Mouse (Mus musculus): Measurements from ENCODE around the gene Serpina12. TPM values are rescaled to one million over a fixed set of nuclear protein-coding genes. Genes with fewer than 3 reads are reported as not detected.

Gene Serpina12
- polyA plus RNA-seq, 1 experiment from 2014 or later, result not detected

- ATAC-seq (ENCODE audit: insufficient number of reproducible peaks, insufficient read depth, low FRiP score, low read depth), result no peak
- Histone ChIP-seq H3K27me3 (ENCODE audit: control insufficient read depth, insufficient read depth, low read length) (no peaks in the 10 kb centered on the region), H3K27ac (ENCODE audit: low read length) (no peak overlapping the region), H3K9ac (replicated peaks; ENCODE audit: low read depth, low read length) (no peak overlapping the region), H3K9me3 (ENCODE audit: control insufficient read depth, low read depth, low read length) (no peaks in the 10 kb centered on the region), H3K36me3 (ENCODE audit: control insufficient read depth, insufficient read depth, low read length) (no peaks in the 10 kb centered on the region), H3K4me3 (ENCODE audit: low read depth, low read length) (no peak overlapping the region), H3K4me2 (replicated peaks; ENCODE audit: low read depth, low read length) (no peak overlapping the region), H3K4me1 (ENCODE audit: control insufficient read depth, insufficient read depth, low read length) (no peaks in the 10 kb centered on the region)
- WGBS, result 64% methylated on average over 5 of the region's 5 CpGs
Measured at GRCm38 (mm10) chr12:103985868-103986267, 58.4 kb downstream of the Serpina12 start.

GRCm38 (mm10) chr12:103984935-103985334, 59.3 kb downstream of the Serpina12 start:
- Histone ChIP-seq H3K4me2 (replicated peaks; ENCODE audit: low read depth, low read length) (no peak overlapping the region), H3K27ac (ENCODE audit: low read length) (no peak overlapping the region), H3K9me3 (ENCODE audit: control insufficient read depth, low read depth, low read length) (no peaks in the 10 kb centered on the region), H3K4me1 (ENCODE audit: control insufficient read depth, insufficient read depth, low read length) (no peaks in the 10 kb centered on the region), H3K4me3 (ENCODE audit: low read depth, low read length) (no peak overlapping the region), H3K27me3 (ENCODE audit: control insufficient read depth, insufficient read depth, low read length) (no peaks in the 10 kb centered on the region), H3K9ac (replicated peaks; ENCODE audit: low read depth, low read length) (no peak overlapping the region), H3K36me3 (ENCODE audit: control insufficient read depth, insufficient read depth, low read length) (no peaks in the 10 kb centered on the region)
- no peak for ATAC-seq (ENCODE audit: insufficient number of reproducible peaks, insufficient read depth, low FRiP score, low read depth)
- 60% methylated on average over 4 of the region's 4 CpGs for WGBS

- Histone ChIP-seq H3K27ac (ENCODE audit: low read length) (no peak overlapping the region), H3K27me3 (ENCODE audit: control insufficient read depth, insufficient read depth, low read length) (no peaks in the 10 kb centered on the region), H3K9me3 (ENCODE audit: control insufficient read depth, low read depth, low read length) (no peaks in the 10 kb centered on the region), H3K4me2 (replicated peaks; ENCODE audit: low read depth, low read length) (no peak overlapping the region), H3K4me1 (ENCODE audit: control insufficient read depth, insufficient read depth, low read length) (no peaks in the 10 kb centered on the region), H3K36me3 (ENCODE audit: control insufficient read depth, insufficient read depth, low read length) (no peaks in the 10 kb centered on the region), H3K9ac (replicated peaks; ENCODE audit: low read depth, low read length) (no peak overlapping the region), H3K4me3 (ENCODE audit: low read depth, low read length) (no peak overlapping the region)
- 50% methylated on average over 7 of the region's 7 CpGs for WGBS
- no peak for ATAC-seq (ENCODE audit: insufficient number of reproducible peaks, insufficient read depth, low FRiP score, low read depth)
Measured at GRCm38 (mm10) chr12:103981646-103982360, 62.4 kb downstream of the Serpina12 start.

Other genes with a start within 250 kb of the Serpina12 start
- gene Serpina1b, start 214.1 kb downstream of the Serpina12 start, polyA plus RNA-seq (2014; fragmentation: Nextera tagmentation; extraction: Ambion mirVana), result 4.5 and 5.7 TPM in 2 replicates
- gene Serpina1a, start 180.9 kb downstream of the Serpina12 start, polyA plus RNA-seq (2014; fragmentation: Nextera tagmentation; extraction: Ambion mirVana), result 1.4 and 2.3 TPM in 2 replicates
- 1.1 and 6.2 TPM in 2 replicates for gene Serpina1c, start 139.6 kb downstream of the Serpina12 start, polyA plus RNA-seq (2014; fragmentation: Nextera tagmentation; extraction: Ambion mirVana)
- gene Serpina1e, start 85.5 kb downstream of the Serpina12 start, polyA plus RNA-seq (2014; fragmentation: Nextera tagmentation; extraction: Ambion mirVana), result 0.69 and 1.1 TPM in 2 replicates
- gene Serpina11, start 54.5 kb downstream of the Serpina12 start, polyA plus RNA-seq (2014; fragmentation: Nextera tagmentation; extraction: Ambion mirVana), result not detected in 2 replicates
- not detected in 2 replicates for gene Serpina9, start 30.7 kb downstream of the Serpina12 start, polyA plus RNA-seq (2014; fragmentation: Nextera tagmentation; extraction: Ambion mirVana)
- gene Serpina5, start 56.7 kb upstream of the Serpina12 start, polyA plus RNA-seq (2014; fragmentation: Nextera tagmentation; extraction: Ambion mirVana), result not detected in 2 replicates
- gene Serpina3a, start 68.3 kb upstream of the Serpina12 start, polyA plus RNA-seq (2014; fragmentation: Nextera tagmentation; extraction: Ambion mirVana), result not detected in 2 replicates
- 0.19 TPM in 1 of 2 replicates, not detected in the other for gene Serpina3b, start 83.6 kb upstream of the Serpina12 start, polyA plus RNA-seq (2014; fragmentation: Nextera tagmentation; extraction: Ambion mirVana)
- gene Serpina3c, start 109.4 kb upstream of the Serpina12 start, polyA plus RNA-seq (2014; fragmentation: Nextera tagmentation; extraction: Ambion mirVana), result not detected in 2 replicates
- 0.23 TPM in 1 of 2 replicates, not detected in the other for gene Serpina3f, start 170.1 kb upstream of the Serpina12 start, polyA plus RNA-seq (2014; fragmentation: Nextera tagmentation; extraction: Ambion mirVana)
- 0.97 and 1.3 TPM in 2 replicates for gene Serpina3g, start 191.8 kb upstream of the Serpina12 start, polyA plus RNA-seq (2014; fragmentation: Nextera tagmentation; extraction: Ambion mirVana)
- gene Serpina3i, start 218.7 kb upstream of the Serpina12 start, polyA plus RNA-seq (2014; fragmentation: Nextera tagmentation; extraction: Ambion mirVana), result not detected in 2 replicates

All from stomach, embryonic 14.5 days (tissue).